ENCODE assay signal across 12 mouse cellular contexts in genomic region chr10:65022667-65023066, GRCm38 (mm10).
"Had no signal": no experiment of that assay in that cellular context is flagged by ENCODE, and none has a peak within 500 bp of the region (broad histone marks: within the 10 kb centered on the region; RNA-seq: fewer than 3 reads in every experiment).

No protein-coding gene starts in this region.

- H3K4me3 ChIP-seq: limb, embryonic 13.5 days; liver, embryonic 13.5 days; midbrain, embryonic 13.5 days; neural tube, embryonic 12.5 days had no signal

- H3K27ac ChIP-seq: limb, embryonic 13.5 days; liver, embryonic 13.5 days; midbrain, embryonic 13.5 days; neural tube, embryonic 12.5 days; stomach, postnatal 0 days had no signal

- H3K4me2 ChIP-seq: limb, embryonic 13.5 days; liver, embryonic 13.5 days; midbrain, embryonic 13.5 days; neural tube, embryonic 12.5 days had no signal

- H3K4me1 ChIP-seq: limb, embryonic 13.5 days; liver, embryonic 13.5 days; midbrain, embryonic 13.5 days; neural tube, embryonic 12.5 days had no signal

- ATAC-seq: lung, postnatal 0 days; midbrain, embryonic 13.5 days had no signal

- H3K27me3 ChIP-seq: limb, embryonic 13.5 days; liver, embryonic 13.5 days; midbrain, embryonic 13.5 days; neural tube, embryonic 12.5 days had no signal

- H3K9me3 ChIP-seq: limb, embryonic 13.5 days; liver, embryonic 13.5 days; midbrain, embryonic 13.5 days; neural tube, embryonic 12.5 days had no signal

- DNase-seq: kidney, adult 8-10 months; kidney, postnatal 10 days; layer of hippocampus, postnatal 36 days; liver, embryonic 13.5 days; lung, adult 18-20 months; lung, postnatal 36 days; thymus, postnatal 4 days had no signal

- H3K9ac ChIP-seq: limb, embryonic 13.5 days; liver, embryonic 13.5 days; midbrain, embryonic 13.5 days; neural tube, embryonic 12.5 days had no signal

- H3K36me3 ChIP-seq: limb, embryonic 13.5 days; liver, embryonic 13.5 days; midbrain, embryonic 13.5 days; neural tube, embryonic 12.5 days had no signal
